Mouse (Mus musculus): ENCODE data around the gene Ddx49. TPM values are rescaled to one million over a fixed set of nuclear protein-coding genes. Genes with fewer than 3 reads are reported as not detected.

Ddx49 gene
- polyA plus RNA-seq, 1 experiment from 2014 or later, result 58.9 TPM

DNA sequence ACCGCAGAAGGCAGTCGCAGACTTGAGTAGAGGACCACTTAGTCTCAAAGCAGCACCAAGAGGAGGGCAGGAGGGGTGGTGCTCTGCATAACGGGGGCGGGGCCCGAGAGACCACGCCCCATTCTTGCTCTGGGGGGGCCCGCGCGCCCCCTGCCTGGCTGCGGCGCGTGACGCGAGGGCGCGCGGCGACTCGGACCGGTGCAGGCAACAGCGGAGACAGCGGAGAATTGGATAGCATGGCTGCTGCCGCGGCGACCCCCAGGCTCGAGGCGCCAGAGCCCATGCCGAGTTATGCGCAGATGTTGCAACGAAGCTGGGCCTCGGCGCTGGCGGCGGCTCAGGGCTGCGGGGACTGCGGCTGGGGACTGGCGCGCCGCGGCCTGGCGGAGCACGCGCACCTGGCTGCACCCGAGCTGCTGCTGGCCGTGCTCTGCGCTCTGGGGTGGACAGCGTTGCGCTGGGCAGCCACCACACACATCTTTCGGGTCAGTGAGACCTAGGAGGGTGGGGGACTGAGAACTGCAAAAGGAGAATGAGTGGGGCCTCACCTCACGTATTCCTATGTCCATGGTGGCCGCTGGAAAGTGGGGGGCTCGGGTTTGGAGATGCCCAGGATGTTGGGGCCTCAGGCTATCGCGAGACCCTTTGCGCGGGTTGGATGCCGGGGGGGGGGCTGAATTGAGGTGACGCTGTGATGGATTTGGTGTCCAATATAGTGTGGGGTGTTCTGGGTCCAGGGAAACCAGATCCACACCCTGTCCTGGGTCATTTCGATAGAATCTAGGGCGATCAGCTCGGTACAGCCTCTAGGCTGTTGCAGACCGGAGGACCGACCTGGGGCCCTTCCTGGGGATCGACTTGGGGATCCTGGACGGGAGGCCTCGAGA is 13.6 kb upstream of the Ddx49 start, which contains the start of gene Cers1:
TSS of gene Cers1 (plus strand) at position 152 of the 887 bp plus-strand sequence.
- H3K27me3 ChIP-seq, result no peaks in the 10 kb centered on the region
- H3K9me3 ChIP-seq, result no peaks in the 10 kb centered on the region
- WGBS, result 2% methylated on average over 66 of the region's 66 CpGs
- H3K27ac ChIP-seq, result peak within 1 kb of the TSS; percentile 83
- H3K4me3 ChIP-seq, result peak within 1 kb of the TSS; percentile 57
- peak within 1 kb of the TSS; percentile 68 for H3K4me2 ChIP-seq (replicated peaks)
- peak; percentile 61 for ATAC-seq (ENCODE audit: insufficient number of reproducible peaks, insufficient read depth, low FRiP score, low TSS enrichment)
- H3K4me1 ChIP-seq, result peaks cover 27% of the 10 kb centered on the region
- peaks cover 31% of the 10 kb centered on the region for H3K36me3 ChIP-seq
- peak within 1 kb of the TSS; percentile 63 for H3K9ac ChIP-seq

DNA sequence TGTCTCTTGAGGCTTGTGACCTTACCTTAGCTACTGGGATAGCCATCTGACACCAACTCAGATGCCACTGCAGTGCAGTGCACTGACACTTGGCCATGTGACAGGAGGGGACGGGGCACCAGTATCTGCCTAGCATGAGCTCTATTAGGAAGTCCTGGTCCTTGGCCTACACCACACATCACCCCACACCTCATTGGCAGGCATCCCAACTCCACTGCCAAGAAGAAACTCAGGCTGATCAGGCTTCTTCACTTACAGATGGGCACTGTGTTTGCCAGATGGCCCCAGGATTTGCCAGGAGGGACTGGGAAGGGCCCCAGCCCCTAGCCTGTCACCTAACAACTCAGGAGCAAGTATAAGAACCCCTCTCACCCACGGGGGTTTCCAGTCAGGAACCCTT is 11.1 kb upstream of the Ddx49 start:
- 93% methylated on average over 2 of the region's 2 CpGs for WGBS
- Histone ChIP-seq H3K4me3 (no peak overlapping the region), H3K9ac (no peak overlapping the region), H3K27me3 (no peaks in the 10 kb centered on the region), H3K9me3 (no peaks in the 10 kb centered on the region), H3K4me1 (peaks cover 27% of the 10 kb centered on the region), H3K36me3 (peaks cover 39% of the 10 kb centered on the region), H3K27ac (no peak overlapping the region), H3K4me2 (replicated peaks) (no peak overlapping the region)
- ATAC-seq (ENCODE audit: insufficient number of reproducible peaks, insufficient read depth, low FRiP score, low TSS enrichment), result no peak

DNA sequence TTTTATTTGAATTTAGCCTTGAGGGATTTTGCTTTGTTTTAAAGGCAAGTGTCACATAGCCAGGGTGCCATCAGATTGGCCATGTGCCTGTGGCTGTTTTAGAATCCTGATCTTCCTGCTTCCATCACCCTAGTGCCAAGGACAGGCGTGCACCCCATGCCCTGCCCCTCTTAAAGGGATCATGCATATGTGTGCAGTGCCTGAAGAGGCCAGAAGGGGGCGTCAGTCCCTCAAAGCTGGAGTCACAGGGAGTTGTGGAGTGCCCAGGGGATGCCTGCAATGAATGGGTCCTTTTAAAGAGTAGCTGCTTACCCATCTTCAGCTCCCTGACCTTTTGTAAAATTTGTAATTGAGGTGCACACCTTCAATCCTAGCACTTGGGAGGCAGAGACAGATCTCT is 7.0 kb upstream of the Ddx49 start:
- Histone ChIP-seq H3K27ac (no peak overlapping the region), H3K36me3 (peaks cover 77% of the 10 kb centered on the region), H3K4me2 (replicated peaks) (no peak overlapping the region), H3K4me3 (no peak overlapping the region), H3K9ac (no peak overlapping the region), H3K9me3 (no peaks in the 10 kb centered on the region), H3K27me3 (no peaks in the 10 kb centered on the region), H3K4me1 (no peaks in the 10 kb centered on the region)
- WGBS, result 41% methylated on average over 2 of the region's 2 CpGs
- no peak for ATAC-seq (ENCODE audit: insufficient number of reproducible peaks, insufficient read depth, low FRiP score, low TSS enrichment)

DNA sequence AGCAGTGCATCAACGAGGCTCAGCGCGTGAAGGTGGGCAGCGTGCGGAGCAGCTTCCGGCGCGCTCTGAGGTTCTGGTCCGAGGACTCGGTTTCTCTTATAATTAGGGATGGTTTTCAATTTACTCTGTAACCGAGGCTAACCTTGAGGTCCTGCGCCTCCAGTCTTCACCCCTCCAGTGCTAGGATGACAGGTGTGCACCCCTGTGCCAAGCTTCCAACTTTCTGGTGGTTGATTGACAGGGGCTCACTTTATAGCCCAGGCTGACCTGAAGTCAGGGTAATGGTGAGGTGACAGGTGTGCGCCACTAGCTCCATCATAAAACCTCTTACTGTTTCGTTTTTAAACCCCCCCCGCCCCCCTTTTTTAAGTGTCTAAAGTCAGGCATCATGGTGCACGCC is 612 bp upstream of the Ddx49 start:
- Histone ChIP-seq H3K27me3 (no peaks in the 10 kb centered on the region), H3K4me2 (replicated peaks) (peak overlapping the region; percentile 94), H3K4me3 (peak overlapping the region; percentile 79), H3K4me1 (peaks cover 15% of the 10 kb centered on the region), H3K36me3 (peaks cover 50% of the 10 kb centered on the region), H3K27ac (peak overlapping the region; percentile 47), H3K9ac (peak overlapping the region; percentile 76), H3K9me3 (no peaks in the 10 kb centered on the region)
- 0 out of 2 replicates have a peak, but pooled peaks have one; percentile 24 for ATAC-seq (ENCODE audit: insufficient number of reproducible peaks, insufficient read depth, low FRiP score, low TSS enrichment)
- WGBS, result 5% methylated on average over 16 of the region's 16 CpGs

DNA sequence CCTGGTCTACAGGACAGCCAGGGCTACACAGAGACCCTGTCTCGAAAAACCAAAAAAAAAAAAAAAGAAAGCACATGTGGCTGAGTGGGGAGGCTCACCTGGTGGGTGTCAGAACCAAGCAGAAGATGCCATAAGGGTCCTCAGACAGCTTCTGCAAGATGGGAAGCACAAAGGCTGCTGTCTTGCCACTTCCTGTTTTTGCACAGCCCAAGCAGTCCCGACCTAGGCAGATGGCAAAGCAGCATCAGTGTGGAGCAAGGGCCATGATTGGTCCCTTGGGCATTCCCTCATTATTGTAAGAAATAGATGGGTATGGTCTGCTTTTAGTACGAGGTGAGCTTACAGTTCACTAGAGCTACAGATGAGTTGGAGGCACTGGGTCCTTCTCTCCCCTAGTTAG is 1.4 kb downstream of the Ddx49 start:
- Histone ChIP-seq H3K4me3 (no peak overlapping the region), H3K4me2 (replicated peaks) (peak overlapping the region; percentile 94), H3K27me3 (no peaks in the 10 kb centered on the region), H3K9me3 (no peaks in the 10 kb centered on the region), H3K36me3 (peaks cover 53% of the 10 kb centered on the region), H3K9ac (no peak overlapping the region), H3K27ac (no peak overlapping the region), H3K4me1 (peaks cover 15% of the 10 kb centered on the region)
- ATAC-seq (ENCODE audit: insufficient number of reproducible peaks, insufficient read depth, low FRiP score, low TSS enrichment), result no peak
- 77% methylated on average over 3 of the region's 3 CpGs for WGBS

DNA sequence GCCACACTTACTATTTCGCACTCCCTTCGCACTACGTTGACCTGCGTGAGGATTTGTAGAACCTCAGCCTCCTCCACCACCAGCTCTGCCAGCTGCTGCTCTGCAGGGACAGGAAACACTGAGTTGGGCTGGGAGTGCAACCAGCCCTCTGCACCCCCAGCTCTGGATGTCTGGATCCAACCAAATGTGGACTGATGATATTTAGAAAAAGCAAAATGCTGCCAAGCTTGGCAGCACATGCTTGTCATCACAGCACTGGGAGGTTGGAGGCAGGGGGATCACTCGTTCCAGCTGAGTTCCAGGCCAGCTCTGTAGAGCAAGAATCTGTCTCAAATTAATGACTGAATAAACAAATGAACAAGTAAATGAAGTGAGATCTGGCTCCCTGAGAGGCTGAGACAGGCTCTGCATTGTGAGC is 8.3 kb downstream of the Ddx49 start:
- 0 out of 2 replicates have a peak, but pooled peaks have one; percentile 11 for ATAC-seq (ENCODE audit: insufficient number of reproducible peaks, insufficient read depth, low FRiP score, low TSS enrichment)
- 61% methylated on average over 5 of the region's 5 CpGs for WGBS
- no peak overlapping the region for H3K4me2 ChIP-seq (replicated peaks)

DNA sequence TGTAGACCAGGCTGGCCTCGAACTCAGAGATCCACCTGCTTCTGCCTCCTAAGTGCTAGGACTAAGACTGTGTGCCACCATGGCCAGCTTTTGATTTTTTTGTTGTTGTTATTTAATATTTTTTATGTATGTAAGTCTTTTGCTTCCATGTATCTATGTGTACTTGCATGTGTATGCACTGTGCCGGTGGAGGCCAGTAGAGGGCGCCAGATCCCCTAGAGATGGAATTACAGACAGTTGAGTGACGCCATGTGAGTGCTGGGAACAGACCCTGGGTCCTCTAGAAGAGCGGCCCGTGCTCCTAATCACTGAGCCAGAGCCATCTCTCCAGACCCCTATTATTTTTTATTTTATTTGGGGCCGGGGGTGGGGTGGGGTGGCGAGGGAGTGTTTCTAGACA is 15.6 kb downstream of the Ddx49 start:
- Histone ChIP-seq H3K4me3 (no peak overlapping the region), H3K36me3 (peaks cover 70% of the 10 kb centered on the region)
- WGBS, result 88% methylated on average over 8 of the region's 8 CpGs

More for the DNA sequence above, 8.3 kb downstream of the Ddx49 start:
- Histone ChIP-seq H3K9me3 (no peaks in the 10 kb centered on the region), H3K9ac (no peak overlapping the region), H3K27me3 (no peaks in the 10 kb centered on the region), H3K4me1 (no peaks in the 10 kb centered on the region), H3K4me3 (no peak overlapping the region), H3K27ac (peak overlapping the region; percentile 42; the same call in 1 of the 2 replicates), H3K36me3 (peaks cover 94% of the 10 kb centered on the region)

DNA sequence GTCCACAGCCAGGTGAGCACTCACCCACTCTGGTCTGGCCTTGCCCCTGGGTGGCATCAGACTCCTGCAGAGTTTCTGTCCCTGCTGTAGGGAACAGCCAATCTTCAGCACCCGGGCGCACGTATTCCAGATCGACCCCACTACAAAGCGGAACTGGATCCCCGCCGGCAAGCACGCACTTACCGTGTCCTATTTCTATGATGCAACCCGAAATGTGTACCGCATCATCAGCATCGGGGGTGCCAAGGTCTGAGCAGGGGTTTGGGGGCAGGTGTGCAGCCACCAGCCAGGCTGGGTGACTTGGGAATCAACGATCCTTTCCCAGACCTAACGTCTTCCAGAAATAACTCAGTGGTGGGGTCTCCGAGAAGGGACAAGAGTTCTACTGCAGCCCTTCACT is 17.0 kb downstream of the Ddx49 start:
- Histone ChIP-seq H3K9ac (no peak overlapping the region), H3K4me1 (peaks cover 14% of the 10 kb centered on the region), H3K27me3 (no peaks in the 10 kb centered on the region), H3K9me3 (no peaks in the 10 kb centered on the region; the same call in 1 of the 2 replicates), H3K4me3 (no peak overlapping the region), H3K27ac (no peak overlapping the region), H3K36me3 (peaks cover 56% of the 10 kb centered on the region), H3K4me2 (replicated peaks) (no peak overlapping the region)
- WGBS, result 97% methylated on average over 15 of the region's 15 CpGs
- ATAC-seq (ENCODE audit: insufficient number of reproducible peaks, insufficient read depth, low FRiP score, low TSS enrichment), result no peak

More for the DNA sequence above, 15.6 kb downstream of the Ddx49 start:
- Histone ChIP-seq H3K9me3 (no peaks in the 10 kb centered on the region; the same call in 1 of the 2 replicates), H3K27ac (no peak overlapping the region), H3K9ac (no peak overlapping the region), H3K4me2 (replicated peaks) (no peak overlapping the region), H3K4me1 (peaks cover 14% of the 10 kb centered on the region), H3K27me3 (no peaks in the 10 kb centered on the region)
- ATAC-seq (ENCODE audit: insufficient number of reproducible peaks, insufficient read depth, low FRiP score, low TSS enrichment), result no peak

DNA sequence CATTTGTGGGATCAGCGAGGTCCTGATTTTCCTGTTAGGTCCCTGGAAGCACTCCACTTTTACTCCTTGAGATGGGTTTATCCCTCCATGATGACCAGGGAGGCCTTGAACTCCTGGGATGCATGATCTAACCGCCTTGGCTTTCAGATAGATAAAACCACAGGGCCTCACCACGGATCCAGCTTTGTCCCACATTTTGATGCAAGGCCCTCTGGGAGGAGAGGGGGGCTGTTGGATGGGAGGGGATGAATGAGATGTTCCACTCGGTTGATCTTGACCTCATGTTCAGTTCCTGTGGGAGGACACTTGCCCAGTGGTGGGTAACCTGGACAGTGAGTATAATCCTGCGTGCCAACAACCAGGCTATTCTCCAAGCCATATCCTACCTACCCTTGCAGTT is 17.9 kb downstream of the Ddx49 start:
- Histone ChIP-seq H3K4me1 (peaks cover 14% of the 10 kb centered on the region), H3K9ac (no peak overlapping the region), H3K27me3 (no peaks in the 10 kb centered on the region), H3K36me3 (peaks cover 48% of the 10 kb centered on the region), H3K4me3 (no peak overlapping the region), H3K27ac (no peak overlapping the region), H3K9me3 (no peaks in the 10 kb centered on the region; the same call in 1 of the 2 replicates), H3K4me2 (replicated peaks) (peak overlapping the region; percentile 86)
- WGBS, result 82% methylated on average over 5 of the region's 5 CpGs
- no peak for ATAC-seq (ENCODE audit: insufficient number of reproducible peaks, insufficient read depth, low FRiP score, low TSS enrichment)

DNA sequence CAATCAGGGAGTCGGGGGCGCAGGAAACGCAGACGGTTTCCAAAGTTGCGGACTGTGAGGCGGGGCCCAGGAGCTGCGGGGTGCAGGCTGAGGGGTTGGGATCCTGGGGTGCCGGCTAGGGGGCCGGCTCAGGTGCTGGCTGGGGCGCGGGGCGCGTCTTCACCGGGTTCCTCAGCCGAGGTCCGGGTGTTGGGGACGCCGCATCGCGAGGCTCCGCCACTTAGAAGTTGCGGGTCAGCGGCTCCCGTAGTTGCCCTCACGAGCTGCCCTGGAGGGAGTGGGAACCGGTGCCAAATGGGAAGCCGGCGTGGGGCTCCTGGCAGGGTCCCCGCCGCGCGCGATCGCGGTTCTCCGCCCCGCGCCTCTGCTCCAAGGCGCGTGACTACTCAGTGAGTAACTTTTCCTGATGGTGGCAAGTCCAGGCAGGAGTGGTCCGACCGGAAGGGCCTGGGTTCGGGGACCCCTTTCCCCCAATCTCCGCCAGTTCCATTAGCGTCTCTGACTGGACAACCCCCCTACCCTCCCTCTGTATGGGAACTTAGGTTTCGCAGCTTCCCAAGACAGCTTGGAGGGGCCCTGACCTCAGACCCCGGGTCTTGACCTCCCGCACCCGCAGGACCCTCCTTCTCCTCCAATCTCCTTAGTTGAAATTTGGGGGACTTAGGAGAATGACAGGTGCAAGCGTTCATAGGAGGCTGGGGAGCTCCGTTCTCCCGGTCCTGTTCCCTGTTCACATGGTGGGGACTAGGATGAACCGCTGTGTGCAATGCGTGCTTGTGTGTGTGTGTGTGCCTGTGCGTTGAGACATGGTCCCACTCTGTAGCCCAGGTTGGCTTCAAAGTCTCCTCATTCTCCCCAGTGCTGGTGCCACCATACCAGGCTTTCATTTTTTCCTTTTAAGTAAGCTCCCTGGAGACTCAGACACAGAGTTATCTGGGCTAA is 18.9 kb downstream of the Ddx49 start:
- H3K27ac ChIP-seq, result peak overlapping the region; percentile 75
- H3K9ac ChIP-seq, result peak overlapping the region; percentile 91
- WGBS, result under 1% methylated on average over 55 of the region's 55 CpGs
- no peaks in the 10 kb centered on the region for H3K27me3 ChIP-seq
- peak overlapping the region; percentile 86 for H3K4me2 ChIP-seq (replicated peaks)
- H3K36me3 ChIP-seq, result peaks cover 38% of the 10 kb centered on the region
- H3K4me1 ChIP-seq, result peaks cover 14% of the 10 kb centered on the region
- H3K4me3 ChIP-seq, result peak overlapping the region; percentile 86
- ATAC-seq (ENCODE audit: insufficient number of reproducible peaks, insufficient read depth, low FRiP score, low TSS enrichment), result peak; percentile 62
- no peaks in the 10 kb centered on the region; the same call in 1 of the 2 replicates for H3K9me3 ChIP-seq

DNA sequence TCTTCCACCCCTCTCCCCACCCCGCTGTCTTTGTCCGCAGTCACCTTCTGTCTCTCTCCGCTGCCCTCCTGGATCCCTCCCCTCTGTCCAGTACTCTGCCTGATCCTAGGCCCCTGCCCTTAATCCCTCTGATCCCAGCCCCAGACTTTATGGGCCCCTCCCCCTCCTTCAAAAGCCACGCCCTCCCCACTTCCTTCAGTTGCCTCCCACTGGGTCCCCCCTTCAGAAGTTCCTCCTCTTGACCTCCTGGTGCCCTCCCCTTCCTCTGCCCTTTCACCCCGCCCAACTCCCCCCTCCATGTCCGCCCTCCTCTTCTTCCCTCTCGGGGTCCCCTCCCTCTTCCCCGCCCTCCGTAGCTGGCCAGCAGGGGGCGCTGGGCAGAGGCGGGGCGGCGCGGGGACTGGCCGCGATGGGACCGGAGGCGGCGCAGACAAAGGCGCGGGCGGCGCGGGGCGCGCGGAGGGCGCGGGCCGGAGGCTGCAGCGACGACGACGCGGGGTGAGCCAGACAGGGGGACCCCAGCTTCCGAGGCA is 19.6 kb downstream of the Ddx49 start, which contains the start of gene Homer3:
TSS of gene Homer3 (plus strand) at position 225 of the 533 bp plus-strand sequence.
- H3K9ac ChIP-seq, result peak within 1 kb of the TSS; percentile 91
- peak within 1 kb of the TSS; percentile 75 for H3K27ac ChIP-seq
- no peaks in the 10 kb centered on the region; the same call in 1 of the 2 replicates for H3K9me3 ChIP-seq
- H3K4me1 ChIP-seq, result peaks cover 14% of the 10 kb centered on the region
- H3K36me3 ChIP-seq, result peaks cover 31% of the 10 kb centered on the region
- ATAC-seq (ENCODE audit: insufficient number of reproducible peaks, insufficient read depth, low FRiP score, low TSS enrichment), result peak; percentile 82
- H3K4me3 ChIP-seq, result peak within 1 kb of the TSS; percentile 86
- WGBS, result under 1% methylated on average over 36 of the region's 36 CpGs
- peak within 1 kb of the TSS; percentile 86 for H3K4me2 ChIP-seq (replicated peaks)
- H3K27me3 ChIP-seq, result no peaks in the 10 kb centered on the region

All from embryonic facial prominence, embryonic 12.5 days (tissue).